Mouse (Mus musculus) CH12.LX (cell line): ENCODE measurements at regions not wholly inside any gene's neighbourhood (a gene's known extent, or its start where the extent isn't known, plus 50 kb on each side); places are given as distances from the start of the nearest gene placed in this dataset.

Experiments
- CTCF ChIP-seq, 2 experiments: IDR thresholded peaks in 1 of 2; conservative IDR thresholded peaks in 1 of 2; 2 replicates each; pipeline ENCODE4 v1.5.1; 2011 to 2012; ENCODE audit warnings: low read depth in 2 of 2, low read length in 2 of 2, improper control_type of control experiment in 1 of 2, inconsistent platforms in 1 of 2, mild to moderate bottlenecking in 1 of 2, moderate library complexity in 1 of 2
- E2F4 ChIP-seq: IDR thresholded peaks from 2 replicates; pipeline ENCODE4 v1.6.1; 2011; ENCODE audit warnings: low read depth, low read length, improper control_type of control experiment; ENCODE audit not compliant: insufficient replicate concordance
- MAZ ChIP-seq: IDR thresholded peaks from 2 replicates; pipeline ENCODE4 v1.6.1; 2012; ENCODE audit warnings: low read depth, mild to moderate bottlenecking, inconsistent platforms, low read length, improper control_type of control experiment, moderate library complexity
- MYC ChIP-seq: IDR thresholded peaks from 2 replicates; pipeline ENCODE4 v1.6.1; 2011; ENCODE audit warnings: low read depth, mild to moderate bottlenecking, improper control_type of control experiment, low read length
- NELFE ChIP-seq: IDR thresholded peaks from 2 replicates; pipeline ENCODE4 v1.6.1; 2011; ENCODE audit warnings: low read depth, low read length, improper control_type of control experiment
- POLR2A ChIP-seq: IDR thresholded peaks from 2 replicates; pipeline ENCODE4 v1.6.1; 2011; ENCODE audit warnings: low read depth, mild to moderate bottlenecking, improper control_type of control experiment, low read length
- ZNF384 ChIP-seq: IDR thresholded peaks from 2 replicates; pipeline ENCODE4 v1.6.1; 2012; ENCODE audit warnings: low read depth, low read length, improper control_type of control experiment, inconsistent platforms

- TF ChIP-seq POLR2A (no peak), E2F4 (no peak), ZNF384 (no peak), MAZ (no peak), CTCF (conservative IDR thresholded peaks at IDR 0.05 in 1 of 2, IDR thresholded peaks at IDR 0.05 in 1 of 2; ENCODE audit: low read depth in 2 of 2, low read length in 2 of 2) (no peak), MYC (no peak), NELFE (no peak)
Measured at GRCm38 (mm10) chr1:44392141-44392540, 159.2 kb upstream of the Gulp1 start.
